Mouse (Mus musculus): ENCODE results near the gene Cbx1. TPM values are rescaled to one million over a fixed set of nuclear protein-coding genes. Genes with fewer than 3 reads are reported as not detected.
"Not testable (repeated sequence)": the region's sequence is repeated elsewhere in the genome, so short reads cannot be mapped to it uniquely, and the experiment has no call there.

Gene Cbx1
- total RNA-seq, 4 experiments from 2014 or later = 40.1 to 52.0 (median 44.0) TPM

DNA sequence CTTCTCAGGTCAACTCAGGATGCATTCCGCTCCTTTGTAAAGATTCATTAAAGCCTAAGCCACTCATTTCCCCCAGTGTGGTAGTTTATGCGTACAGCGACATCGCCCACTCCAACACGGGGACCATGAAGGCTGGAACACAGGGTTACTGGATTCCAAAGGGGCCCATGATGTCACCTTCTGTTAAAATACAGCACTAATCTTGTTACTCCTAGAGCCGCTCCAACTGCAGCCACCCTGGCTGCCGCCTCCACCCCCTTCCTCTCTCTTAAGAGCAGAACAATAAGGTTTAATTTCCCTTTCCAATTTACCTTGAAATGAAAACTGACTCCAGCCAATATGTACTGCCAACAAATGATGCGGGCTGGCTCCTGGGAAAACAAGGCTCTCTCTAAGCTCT, 13.9 kb upstream of the Cbx1 start:
- no peak for DNase-seq (ENCODE audit: low spot score in 2 of 2)

GRCm38 (mm10) chr11:96775665-96776064, 13.3 kb upstream of the Cbx1 start:
- DNase-seq (ENCODE audit: low spot score in 2 of 2) = no peak

DNA sequence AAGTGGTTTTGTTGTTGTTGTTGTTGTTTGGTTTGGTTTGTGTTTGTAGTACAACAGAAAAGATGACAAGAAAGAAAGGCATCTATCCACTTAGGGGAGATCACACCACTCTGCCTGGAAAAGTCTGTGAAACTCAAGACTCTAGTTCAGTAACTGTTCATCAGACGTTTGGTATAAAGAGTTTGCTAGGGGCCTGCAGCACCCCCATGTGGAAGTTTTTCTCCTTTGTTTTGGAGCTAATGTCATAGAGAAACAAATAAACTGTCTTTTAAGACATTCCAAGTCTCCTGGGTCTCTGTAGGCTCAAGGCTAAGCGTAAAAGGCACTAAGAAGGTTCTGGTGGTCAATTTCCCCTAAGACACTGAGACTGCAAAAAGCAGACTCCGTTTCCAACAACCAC, 12.9 kb upstream of the Cbx1 start:
- DNase-seq (ENCODE audit: low spot score in 2 of 2) = no peak

- DNase-seq (ENCODE audit: low spot score in 2 of 2) = peak; percentile 99
These were observed 11.7 kb upstream of the Cbx1 start, which contains the start of gene Snx11 for GRCm38 (mm10) chr11:96776968-96777962. TSS of gene Snx11 (minus strand) at chr11:96777559.

GRCm38 (mm10) chr11:96778061-96778627, 10.8 kb upstream of the Cbx1 start:
- not testable (repeated sequence) for DNase-seq (ENCODE audit: low spot score in 2 of 2)

DNA sequence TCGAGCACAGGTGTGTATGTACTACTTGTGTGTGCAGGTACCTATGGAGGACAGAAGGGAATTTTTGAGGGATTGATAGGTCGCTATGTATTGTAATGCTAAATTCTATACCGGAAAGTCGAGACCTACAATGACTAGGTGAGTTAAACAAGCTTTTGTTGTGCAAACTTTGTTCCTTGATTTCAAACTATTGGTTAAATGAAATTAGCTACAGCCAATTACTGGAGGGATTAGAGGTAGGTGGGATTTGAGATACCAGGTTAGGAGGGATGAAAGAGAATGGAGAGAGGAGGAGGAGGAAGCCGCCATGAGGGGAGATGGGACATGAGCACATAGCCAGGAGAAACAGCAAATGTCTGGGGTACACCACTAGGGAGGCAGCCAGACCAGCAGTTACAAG, 8.6 kb upstream of the Cbx1 start:
- DNase-seq (ENCODE audit: low spot score in 2 of 2) = no peak

DNA sequence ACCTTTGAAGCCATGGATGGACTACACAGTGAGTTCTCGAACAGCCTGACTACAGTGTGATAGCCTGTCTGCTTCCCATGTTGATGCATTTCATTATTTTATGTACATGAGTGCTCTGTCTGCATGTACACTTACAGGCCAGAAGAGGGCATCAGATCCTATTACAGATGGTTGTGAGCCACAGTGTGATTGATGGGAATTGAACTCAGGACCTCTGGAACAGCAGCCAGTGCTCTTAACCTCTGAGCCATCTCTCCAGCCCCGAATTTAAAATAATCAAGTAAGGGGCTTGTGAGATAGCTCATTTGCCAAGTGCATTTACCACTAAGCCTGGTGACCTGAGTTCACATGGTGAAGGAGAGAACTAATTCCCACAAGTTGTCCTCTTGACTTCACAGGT, 7.5 kb upstream of the Cbx1 start:
- no peak for DNase-seq (ENCODE audit: low spot score in 2 of 2)

- peak in 1 of 2 experiments; percentile 54 for DNase-seq (ENCODE audit: low spot score in 2 of 2)
These were observed 4.1 kb upstream of the Cbx1 start for GRCm38 (mm10) chr11:96784847-96785246.

- DNase-seq (ENCODE audit: low spot score in 2 of 2) = no peak
These were observed 2.0 kb upstream of the Cbx1 start for GRCm38 (mm10) chr11:96786731-96787450.

DNA sequence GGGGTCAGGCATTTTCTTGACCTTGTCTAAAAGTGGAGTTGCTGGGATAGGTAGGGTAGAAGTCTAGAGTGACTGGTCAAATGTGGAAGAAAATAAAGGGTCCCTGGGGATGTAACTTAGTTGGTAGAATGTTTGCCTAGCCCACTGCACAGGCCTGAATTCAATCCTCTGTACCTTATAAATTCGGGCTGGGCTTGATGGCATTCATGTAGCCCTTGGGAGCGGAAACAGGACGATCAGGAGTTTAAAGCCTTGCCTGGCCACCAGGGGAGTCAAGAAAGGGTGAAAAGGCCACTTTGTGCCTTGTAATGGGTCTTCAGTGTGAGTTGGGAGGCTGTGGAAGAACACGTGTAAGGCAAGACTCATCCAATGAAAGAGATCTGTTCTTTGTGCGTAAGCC, 1.1 kb downstream of the Cbx1 start:
- DNase-seq (ENCODE audit: low spot score in 2 of 2) = no peak

DNA sequence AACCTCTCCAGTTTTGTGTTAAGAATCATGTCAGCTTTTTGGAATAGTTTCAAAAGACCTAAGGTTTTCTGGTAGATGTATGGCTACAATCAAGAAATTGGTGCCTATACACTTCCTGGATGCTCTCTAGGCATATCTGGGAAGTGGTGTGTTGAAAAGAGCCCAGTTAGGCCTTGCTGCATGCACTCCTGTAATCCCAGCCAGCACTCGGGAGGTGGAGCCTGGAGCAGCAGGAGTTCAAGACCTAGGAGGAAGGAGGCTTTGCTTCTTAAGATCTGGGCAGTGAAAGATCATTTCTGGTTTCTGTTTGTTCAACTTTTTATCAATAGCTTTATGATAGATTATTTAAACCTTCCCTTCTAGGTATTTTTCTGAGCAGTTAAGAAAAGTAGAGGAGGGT, 1.8 kb downstream of the Cbx1 start:
- no peak for DNase-seq (ENCODE audit: low spot score in 2 of 2)

DNA sequence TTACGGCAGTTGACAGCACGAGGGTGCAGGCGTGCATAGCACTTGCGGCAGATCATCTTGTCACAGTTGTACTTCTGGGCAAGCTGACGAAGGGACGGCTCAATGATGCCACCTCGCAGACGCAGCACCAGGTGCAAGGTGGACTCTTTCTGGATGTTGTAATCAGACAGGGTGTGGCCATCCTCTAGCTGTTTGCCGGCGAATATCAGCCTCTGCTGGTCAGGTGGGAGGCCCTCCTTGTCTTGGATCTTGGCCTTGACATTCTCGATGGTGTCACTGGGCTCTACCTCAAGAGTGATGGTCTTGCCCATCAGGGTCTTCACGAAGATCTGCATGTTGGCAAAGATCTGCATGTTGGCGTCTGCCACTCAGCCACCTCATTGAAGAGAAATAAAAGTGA, 6.6 kb downstream of the Cbx1 start:
- DNase-seq (ENCODE audit: low spot score in 2 of 2) = no peak

DNA sequence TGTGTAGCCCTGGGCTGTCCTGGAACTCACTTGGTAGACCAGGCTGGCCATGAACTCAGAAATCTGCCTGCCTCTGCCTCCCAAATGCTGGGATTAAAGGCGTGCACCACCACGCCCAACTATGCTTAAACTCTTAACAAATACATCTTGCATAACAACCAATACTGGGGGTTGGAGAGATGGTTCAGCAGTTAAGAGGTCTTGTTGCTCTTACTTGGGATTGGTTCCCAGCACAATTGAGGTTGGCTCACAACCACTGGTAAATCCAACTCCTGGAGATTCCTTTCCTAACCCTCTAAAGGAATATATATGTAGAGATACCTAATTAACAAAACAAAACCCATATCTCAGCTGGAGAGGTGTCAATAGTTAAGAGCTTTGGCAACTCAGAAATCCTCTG, 7.2 kb downstream of the Cbx1 start:
- no peak for DNase-seq (ENCODE audit: low spot score in 2 of 2)

GRCm38 (mm10) chr11:96796586-96796985, 7.7 kb downstream of the Cbx1 start:
- no peak for DNase-seq (ENCODE audit: low spot score in 2 of 2)

GRCm38 (mm10) chr11:96799511-96799910, 10.6 kb downstream of the Cbx1 start:
- DNase-seq (ENCODE audit: low spot score in 2 of 2) = no peak

GRCm38 (mm10) chr11:96805606-96806005, 16.7 kb downstream of the Cbx1 start:
- DNase-seq (ENCODE audit: low spot score in 2 of 2) = no peak

DNA sequence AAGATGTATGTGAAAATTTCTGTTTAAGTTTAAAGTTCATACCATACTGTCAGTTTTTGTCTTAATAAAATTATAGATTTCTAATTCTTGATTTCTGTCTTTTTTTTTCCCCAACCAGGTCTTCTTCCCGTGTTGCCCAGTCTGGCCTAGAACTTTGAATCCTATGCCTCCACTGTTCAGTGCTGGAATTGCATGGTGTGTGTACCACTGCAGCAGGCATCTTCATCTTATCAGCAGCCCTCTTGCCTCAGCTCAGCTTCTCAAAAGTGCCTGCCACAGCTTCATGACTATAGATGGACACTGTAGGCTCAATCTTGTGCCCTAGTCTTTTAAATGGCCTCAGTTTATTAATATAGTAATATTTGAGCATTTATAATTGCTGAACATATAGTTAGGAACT, 19.1 kb downstream of the Cbx1 start:
- no peak for DNase-seq (ENCODE audit: low spot score in 2 of 2)

- no peak for DNase-seq (ENCODE audit: low spot score in 2 of 2)
These were observed 20.8 kb downstream of the Cbx1 start for GRCm38 (mm10) chr11:96809562-96810235.

GRCm38 (mm10) chr11:96811188-96811587, 22.3 kb downstream of the Cbx1 start:
- DNase-seq (ENCODE audit: low spot score in 2 of 2) = not testable (repeated sequence)

DNA sequence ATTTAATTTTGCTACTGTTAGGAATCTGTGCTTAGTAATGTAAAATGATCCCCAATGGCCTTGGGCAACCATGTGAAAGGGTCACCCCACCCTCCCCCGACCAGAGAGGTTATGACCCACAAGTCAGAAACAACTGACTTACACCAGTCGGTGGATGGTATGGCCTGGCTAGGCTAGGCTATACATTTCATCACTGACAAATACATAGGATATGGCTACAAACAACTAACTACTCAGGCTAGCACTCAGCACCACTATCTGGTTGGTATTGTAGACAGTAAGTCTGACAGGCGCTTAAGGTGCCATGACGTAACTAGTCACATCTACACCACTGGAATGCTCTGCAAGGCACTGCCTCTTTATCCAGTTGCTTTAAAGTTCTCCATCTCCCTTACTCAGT, 24.5 kb downstream of the Cbx1 start:
- DNase-seq (ENCODE audit: low spot score in 2 of 2) = no peak

DNA sequence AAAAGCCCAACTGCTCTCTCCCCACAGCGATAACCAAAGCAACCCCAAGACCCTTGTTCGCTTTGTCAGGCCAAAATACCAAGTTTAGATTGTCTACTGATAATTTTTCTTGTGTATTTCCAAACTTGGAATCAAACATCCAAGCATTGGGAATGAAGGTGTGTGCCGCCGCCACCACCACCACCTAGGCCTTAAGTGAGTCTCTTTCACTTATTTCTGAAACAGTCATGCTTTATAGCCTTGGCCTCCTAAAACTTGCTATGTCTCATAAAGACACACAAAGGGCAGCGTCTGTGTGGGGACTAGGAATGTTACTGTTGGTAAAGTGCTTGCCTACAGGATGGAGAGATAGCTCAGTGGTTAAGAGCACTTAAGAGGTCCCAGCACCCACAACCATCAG, 25.0 kb downstream of the Cbx1 start:
- no peak for DNase-seq (ENCODE audit: low spot score in 2 of 2)

Data from layer of hippocampus, adult 8-10 months (tissue).